Mouse (Mus musculus) thymus, adult 2 months (tissue): ENCODE results near the gene Gm26938. TPM values are rescaled to one million over a fixed set of nuclear protein-coding genes. Genes with fewer than 3 reads are reported as not detected.

ENCODE experiments used
- DNase-seq: peaks from one replicate; pipeline ENCODE4 v3.0.0; 2021
- H3K27ac ChIP-seq: fragments of 200-500 bp; 2 replicates; pipeline ENCODE4 v1.5.1; 2012; ENCODE audit warnings: low read length, control low read depth; ENCODE audit not compliant: control insufficient read depth, insufficient read depth
- H3K27me3 ChIP-seq: fragments of 200-500 bp; 2 replicates; pipeline ENCODE4 v1.6.1; 2012; ENCODE audit warnings: mild to moderate bottlenecking, low read length, moderate library complexity, mixed read lengths; ENCODE audit not compliant: control insufficient read depth, insufficient read depth
- H3K36me3 ChIP-seq: fragments of 200-500 bp; 2 replicates; pipeline ENCODE4 v1.6.1; 2012; ENCODE audit warnings: mild to moderate bottlenecking, low read length, moderate library complexity; ENCODE audit not compliant: control insufficient read depth, insufficient read depth
- H3K4me1 ChIP-seq: fragments of 200-500 bp; replicated peaks from 2 replicates; pipeline ENCODE4 v1.6.1; 2012; ENCODE audit warnings: low read length; ENCODE audit not compliant: control insufficient read depth, insufficient read depth
- H3K4me3 ChIP-seq: fragments of 200-500 bp; 2 replicates; pipeline ENCODE4 v1.5.1; 2012; ENCODE audit warnings: mild to moderate bottlenecking, low read length, control low read depth, moderate library complexity; ENCODE audit not compliant: control insufficient read depth, insufficient read depth
- CTCF ChIP-seq: fragments of 200-500 bp; IDR thresholded peaks from 2 replicates; pipeline ENCODE4 v1.5.1; 2012; ENCODE audit warnings: mild to moderate bottlenecking, control low read depth, low read length, moderate library complexity, borderline replicate concordance; ENCODE audit not compliant: control insufficient read depth, poor library complexity, insufficient read depth; ENCODE audit errors: extremely low read depth
- POLR2A ChIP-seq: fragments of 200-500 bp; IDR thresholded peaks from 2 replicates; pipeline ENCODE4 v1.6.1; 2012; ENCODE audit warnings: mild to moderate bottlenecking, low read length, control low read depth, moderate library complexity; ENCODE audit not compliant: control insufficient read depth, poor library complexity, insufficient read depth; ENCODE audit errors: extremely low read depth
- WGBS: fragments of 180-500 bp; shearing (Covaris S2); methylation state at CpG from one replicate; pipeline ENCODE4 v1.1.7; 2018; 5-methylcytosine and 5-hydroxymethylcytosine counted together
- polyA plus RNA-seq: library from polyadenylated mRNA; depleted of rRNA; stranded (reverse); fragments of >200 nt; gene quantifications from 2 replicates; pipeline ENCODE4 v1.2.3, GENCODE M21; 2012

The Gm26938 gene
- polyA plus RNA-seq, 1 experiment: not detected

- no peaks in the 10 kb centered on the region for H3K27me3 ChIP-seq
- 36% methylated on average over 3 of the region's 3 CpGs for WGBS
- H3K4me1 ChIP-seq: peaks cover 12% of the 10 kb centered on the region
- H3K27ac ChIP-seq: no peak overlapping the region
- no peak overlapping the region for H3K4me3 ChIP-seq
- TF ChIP-seq CTCF (no peak), POLR2A (no peak)
- H3K36me3 ChIP-seq: no peaks in the 10 kb centered on the region
- DNase-seq: no peak
These were observed 12.9 kb upstream of the Gm26938 start for GRCm38 (mm10) chr5:139839142-139839541.

GRCm38 (mm10) chr5:139838476-139838892, 12.3 kb upstream of the Gm26938 start:
- Histone ChIP-seq H3K27ac (no peak overlapping the region), H3K27me3 (no peaks in the 10 kb centered on the region), H3K4me1 (peaks cover 12% of the 10 kb centered on the region), H3K4me3 (no peak overlapping the region), H3K36me3 (no peaks in the 10 kb centered on the region)
- WGBS: 31% methylated on average over 2 of the region's 2 CpGs
- TF ChIP-seq CTCF: no peak
- peak; percentile 72 for DNase-seq

DNA sequence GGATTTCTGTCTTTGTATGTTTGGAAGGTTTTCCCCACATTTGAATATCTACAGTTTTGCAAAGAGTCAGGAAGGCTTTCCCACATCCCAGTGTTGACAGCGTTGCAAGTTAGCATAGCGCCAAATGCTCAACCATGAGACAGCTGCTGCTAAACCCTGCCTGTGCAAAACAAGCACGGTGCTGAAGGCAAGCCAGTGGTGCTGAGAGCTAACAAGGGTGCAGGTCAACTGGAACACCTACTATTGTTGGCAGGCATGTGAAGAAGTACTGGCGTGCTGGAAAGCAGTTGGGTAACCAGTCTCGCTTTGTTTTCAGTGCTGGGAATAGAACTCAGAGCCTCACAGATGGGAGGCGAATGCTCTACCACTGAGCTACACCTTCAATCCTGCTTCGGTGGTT, 9.5 kb upstream of the Gm26938 start:
- Histone ChIP-seq H3K27ac (no peak overlapping the region), H3K4me1 (peaks cover 6% of the 10 kb centered on the region), H3K4me3 (no peak overlapping the region), H3K27me3 (no peaks in the 10 kb centered on the region), H3K36me3 (no peaks in the 10 kb centered on the region)
- no peak for DNase-seq
- 88% methylated on average over 7 of the region's 7 CpGs for WGBS
- no peak for TF ChIP-seq POLR2A
- no peak for TF ChIP-seq CTCF

DNA sequence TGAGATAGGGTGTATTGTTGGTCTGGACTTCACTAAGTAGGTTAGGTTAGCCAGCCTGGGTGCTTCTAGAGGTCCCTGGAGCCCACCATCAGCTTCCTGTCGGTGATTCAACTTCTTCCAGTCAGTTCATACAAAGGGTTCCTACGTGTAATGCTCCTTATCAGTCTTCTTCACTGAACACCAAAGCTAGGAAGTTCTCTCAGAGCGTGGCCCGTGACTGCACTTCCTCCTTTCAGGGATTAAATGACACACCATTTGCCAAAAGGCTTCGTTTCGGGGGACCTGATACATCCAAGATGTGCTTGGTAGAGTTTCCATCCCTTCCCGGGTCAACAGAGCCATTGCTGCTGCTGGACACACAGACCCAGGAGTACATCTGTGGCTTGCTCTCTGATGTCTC, 5.9 kb upstream of the Gm26938 start:
- H3K27ac ChIP-seq: no peak overlapping the region
- no peaks in the 10 kb centered on the region for H3K36me3 ChIP-seq
- no peak overlapping the region for H3K4me3 ChIP-seq
- H3K4me1 ChIP-seq: peaks cover 8% of the 10 kb centered on the region
- 39% methylated on average over 7 of the region's 7 CpGs for WGBS
- TF ChIP-seq CTCF: no peak
- no peak for TF ChIP-seq POLR2A
- DNase-seq: no peak
- H3K27me3 ChIP-seq: no peaks in the 10 kb centered on the region

- H3K27ac ChIP-seq: no peak overlapping the region
- H3K36me3 ChIP-seq: no peaks in the 10 kb centered on the region
- no peaks in the 10 kb centered on the region for H3K27me3 ChIP-seq
- TF ChIP-seq POLR2A (no peak), CTCF (no peak)
- DNase-seq: peak; percentile 47
- H3K4me1 ChIP-seq: peaks cover 15% of the 10 kb centered on the region
- 44% methylated on average over 3 of the region's 3 CpGs for WGBS
- no peak overlapping the region for H3K4me3 ChIP-seq
These were observed 4.5 kb upstream of the Gm26938 start for GRCm38 (mm10) chr5:139830734-139831133.

GRCm38 (mm10) chr5:139829384-139829783, 3.2 kb upstream of the Gm26938 start:
- no peak for TF ChIP-seq POLR2A
- TF ChIP-seq CTCF: no peak
- no peaks in the 10 kb centered on the region for H3K36me3 ChIP-seq
- H3K4me3 ChIP-seq: no peak overlapping the region
- WGBS: 79% methylated on average over 13 of the region's 13 CpGs
- DNase-seq: no peak
- no peak overlapping the region for H3K27ac ChIP-seq
- no peaks in the 10 kb centered on the region for H3K27me3 ChIP-seq
- peaks cover 16% of the 10 kb centered on the region for H3K4me1 ChIP-seq

DNA sequence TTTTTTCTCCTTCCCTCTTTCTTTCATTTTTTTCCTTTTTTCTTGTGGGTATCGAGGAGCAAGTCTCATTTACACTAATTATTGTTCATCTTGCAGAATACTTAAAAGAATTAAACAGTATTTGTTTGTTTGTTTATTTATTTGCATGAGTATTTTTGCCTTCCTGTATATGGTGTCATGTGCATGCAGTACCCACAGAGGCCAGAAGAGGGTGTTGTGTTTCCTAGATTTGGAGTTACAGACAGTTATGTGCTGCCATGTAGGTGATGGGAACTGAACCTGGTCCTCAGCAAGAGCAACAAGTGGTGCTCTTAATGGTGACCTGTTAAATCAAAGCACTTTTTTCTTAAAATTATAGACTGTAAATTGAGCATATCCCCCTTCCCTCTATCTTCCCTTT, 1.4 kb upstream of the Gm26938 start:
- H3K4me3 ChIP-seq: no peak overlapping the region
- no peak for DNase-seq
- 0 out of 2 replicates have a peak, but pooled peaks cover 3% of the 10 kb centered on the region for H3K36me3 ChIP-seq
- no peak for TF ChIP-seq POLR2A
- no peak for TF ChIP-seq CTCF
- 100% methylated on average over 1 of the region's 1 CpGs for WGBS
- H3K4me1 ChIP-seq: peaks cover 16% of the 10 kb centered on the region
- H3K27ac ChIP-seq: no peak overlapping the region
- H3K27me3 ChIP-seq: no peaks in the 10 kb centered on the region
